Mouse (Mus musculus): ENCODE measurements around the gene Gxylt2. TPM values are rescaled to one million over a fixed set of nuclear protein-coding genes. Genes with fewer than 3 reads are reported as not detected.
A peak's percentile ranks its signal among the peaks of the same experiment; 100 is the strongest.

Gxylt2 gene
- total RNA-seq, 4 experiments from 2014 or later: 0.18 to 0.90 (median 0.61) TPM

DNA sequence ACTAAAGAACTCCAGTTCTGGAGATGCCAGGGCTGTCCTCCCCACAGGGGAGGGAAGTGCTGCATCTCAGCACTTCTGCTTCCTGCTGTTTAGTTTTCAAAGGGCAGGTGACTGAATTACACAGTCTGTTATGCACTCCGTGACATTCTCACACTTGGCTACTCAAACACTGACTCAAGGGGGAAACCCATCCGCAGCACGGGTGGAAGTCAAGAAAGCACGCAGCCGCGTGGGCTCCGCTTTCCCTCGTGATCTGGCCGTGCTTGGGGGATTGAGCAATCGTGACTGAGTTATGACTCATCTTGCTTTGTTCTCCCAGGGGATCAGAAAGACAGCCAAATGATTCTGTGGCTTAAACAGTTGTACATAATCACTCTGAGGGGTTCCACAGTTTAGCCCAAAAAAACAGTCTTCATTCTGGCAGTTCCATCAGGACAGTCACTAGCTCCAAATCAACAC lies 96.0 kb downstream of the Gxylt2 start:
- DNase-seq: peak; percentile 60

DNA sequence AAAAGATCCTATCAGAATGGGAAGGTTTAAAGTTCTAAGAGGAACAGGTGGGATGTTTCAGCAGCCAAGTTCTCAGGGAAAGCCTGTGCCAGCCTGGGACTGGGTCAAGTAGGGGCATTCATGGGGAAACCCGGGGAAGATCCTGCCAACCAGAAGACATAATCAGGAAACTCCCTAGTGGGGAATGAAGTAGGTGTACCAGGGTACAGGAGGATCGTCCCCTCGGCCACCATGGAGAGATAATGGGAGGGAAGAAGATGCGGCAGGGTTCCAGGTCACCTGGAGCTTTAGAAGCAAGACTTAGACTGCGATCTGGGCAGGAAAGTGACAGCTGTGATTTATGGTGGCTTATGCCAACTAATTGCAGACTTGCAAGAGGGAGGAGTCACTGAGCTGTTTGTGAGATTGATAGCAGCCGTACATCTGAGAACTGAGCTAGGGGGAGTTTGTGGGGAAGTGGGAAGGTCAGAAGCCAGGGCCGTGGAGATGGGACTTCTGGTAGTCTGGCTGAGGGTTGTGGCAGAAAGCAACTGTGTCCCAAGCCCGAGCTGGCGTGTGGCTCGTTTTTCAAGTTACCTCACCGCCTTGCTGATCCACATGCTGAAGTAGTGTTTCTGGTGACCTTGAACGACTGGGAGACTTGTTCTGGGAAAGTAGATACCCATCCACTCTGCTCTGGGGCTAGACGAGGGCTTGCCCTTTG lies 98.0 kb downstream of the Gxylt2 start:
- DNase-seq: peak; percentile 20

DNA sequence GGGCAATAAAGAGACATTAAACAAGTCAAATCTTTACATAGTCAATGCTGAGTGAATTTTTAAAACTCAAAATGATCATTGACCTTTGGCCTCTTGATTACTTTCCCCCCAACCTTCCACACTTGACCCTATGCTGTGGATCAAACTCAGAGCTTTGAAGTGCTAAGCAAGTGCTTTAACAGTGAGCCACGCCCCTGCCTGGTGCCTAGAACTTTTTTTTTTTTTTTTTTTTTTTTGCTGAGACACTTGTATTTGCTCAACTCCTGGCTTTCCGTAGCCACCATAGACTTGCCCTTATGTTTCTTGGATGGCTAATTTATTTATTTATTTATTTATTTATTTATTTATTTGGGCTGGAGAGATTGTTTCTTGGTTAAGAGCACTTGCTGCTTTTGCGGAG lies 98.7 kb downstream of the Gxylt2 start:
- DNase-seq: no peak

DNA sequence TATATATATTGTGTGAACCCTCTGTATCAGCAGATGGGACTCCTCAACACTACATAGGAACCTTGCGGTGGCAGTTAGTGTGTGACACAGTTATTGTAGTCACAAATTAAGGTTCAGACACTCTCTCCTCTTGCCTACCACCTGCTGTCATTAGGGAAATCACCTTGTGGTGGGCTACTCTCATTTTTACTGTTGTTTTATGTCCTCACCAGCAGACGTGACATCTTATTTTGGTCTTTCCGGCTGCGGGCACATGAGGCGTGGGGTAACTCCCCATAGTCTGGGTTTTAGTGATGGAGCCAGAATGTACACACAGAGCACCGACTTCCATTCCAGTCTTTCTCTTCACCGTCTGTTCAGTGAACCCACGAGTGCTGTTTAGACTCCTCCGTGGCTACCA lies 102.7 kb downstream of the Gxylt2 start:
- DNase-seq: no peak

DNA sequence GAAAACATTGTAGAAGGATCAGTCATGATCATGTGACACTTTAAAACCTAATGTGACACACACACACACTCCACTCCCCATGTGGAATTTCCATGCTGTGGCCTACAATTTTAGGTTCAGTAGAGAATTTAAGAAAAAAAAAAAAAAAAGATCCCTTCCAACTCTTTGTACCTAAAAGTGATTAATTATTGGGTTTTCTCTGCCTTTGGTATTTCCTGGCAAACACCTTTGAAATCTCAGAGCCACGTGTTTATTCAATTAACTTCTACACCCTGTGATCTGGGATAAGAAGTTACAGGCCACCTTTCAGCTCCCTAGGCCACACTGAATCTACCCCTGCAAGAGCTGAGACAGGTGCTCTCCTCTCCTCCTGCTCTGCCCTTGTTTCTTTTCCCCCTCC lies 103.2 kb downstream of the Gxylt2 start:
- no peak for DNase-seq

DNA sequence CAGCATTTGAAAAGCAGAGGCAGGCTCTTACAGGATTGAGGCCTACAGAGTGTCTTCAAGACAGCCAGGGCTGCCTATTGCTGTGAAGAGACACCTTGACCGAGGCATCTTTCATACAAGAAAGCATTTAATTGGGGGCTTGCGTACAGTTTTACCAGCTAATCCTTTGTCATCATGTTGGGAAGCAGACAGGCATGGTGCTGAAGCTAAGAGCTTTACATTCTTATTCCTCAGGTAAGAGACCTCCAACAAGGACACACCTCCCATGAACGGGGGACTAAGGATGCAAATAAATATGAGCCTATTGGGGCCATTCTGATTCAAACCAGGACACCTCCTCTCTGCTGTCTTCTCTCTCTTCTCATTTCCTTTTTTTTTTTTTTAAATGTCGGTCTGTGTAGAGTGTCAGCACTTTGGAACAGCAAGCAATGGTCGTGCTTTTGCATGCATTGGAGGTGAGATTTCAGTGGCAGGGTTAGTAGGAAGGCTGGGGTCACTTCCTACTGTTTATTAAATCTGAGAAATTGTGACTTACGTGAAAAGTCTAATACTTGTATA lies 103.8 kb downstream of the Gxylt2 start:
- no peak for DNase-seq

DNA sequence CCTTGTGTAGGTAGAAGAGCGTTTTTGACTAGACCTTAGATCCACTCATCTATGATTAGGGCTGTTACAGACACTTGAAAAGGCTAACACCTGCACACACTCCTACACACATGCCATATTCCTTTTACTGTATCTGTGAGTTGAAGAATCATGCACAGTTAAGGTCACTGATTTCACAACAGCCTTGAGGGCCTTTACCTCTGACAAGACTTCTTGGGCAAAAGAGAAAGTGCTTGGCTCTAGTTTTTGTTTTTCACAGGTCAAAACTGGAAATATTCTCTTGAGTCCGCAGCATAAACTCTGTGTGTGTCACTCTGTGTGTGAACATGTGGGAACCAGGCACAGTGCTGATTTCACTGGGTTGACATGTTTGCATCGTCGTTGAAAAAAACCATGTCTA lies 105.6 kb downstream of the Gxylt2 start:
- no peak for DNase-seq

DNA sequence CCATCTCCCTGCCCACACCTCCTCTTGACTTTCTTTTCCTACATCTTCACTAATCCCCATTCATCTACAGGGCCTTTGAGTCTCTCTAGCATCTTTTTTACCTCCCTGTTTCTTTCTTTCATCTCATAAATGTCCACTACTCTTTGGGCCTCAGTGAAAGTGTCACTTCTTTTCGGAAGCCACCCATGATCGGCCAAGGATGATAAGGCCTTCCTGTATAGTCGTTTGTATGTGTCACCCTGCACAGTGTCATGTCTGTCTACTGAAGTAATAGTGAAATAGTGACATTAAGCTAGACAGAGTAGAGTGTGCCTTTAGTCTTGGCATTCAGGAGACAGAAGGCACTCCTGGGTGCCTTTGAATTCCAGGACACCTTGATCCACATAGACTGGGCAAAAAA lies 107.2 kb downstream of the Gxylt2 start:
- no peak for DNase-seq

DNA sequence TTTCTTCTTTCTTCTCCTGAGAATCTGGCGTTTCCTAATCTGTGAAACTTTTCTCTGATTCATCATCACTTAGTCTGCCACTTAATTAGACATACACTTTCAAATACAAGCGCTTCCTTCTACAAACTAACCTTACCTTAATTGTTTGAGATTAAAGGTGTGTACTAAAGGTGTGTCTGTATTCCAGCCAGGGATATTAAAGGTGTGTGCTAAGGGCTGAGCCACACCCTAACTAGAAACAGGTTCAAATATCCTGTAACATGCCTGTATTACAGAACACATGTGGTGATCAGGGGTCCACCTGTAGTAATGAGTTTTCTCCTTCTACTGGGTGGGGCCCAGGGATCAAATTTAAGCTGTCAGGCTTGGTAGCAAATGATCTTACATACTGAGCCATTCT lies 116.8 kb downstream of the Gxylt2 start:
- no peak for DNase-seq

DNA sequence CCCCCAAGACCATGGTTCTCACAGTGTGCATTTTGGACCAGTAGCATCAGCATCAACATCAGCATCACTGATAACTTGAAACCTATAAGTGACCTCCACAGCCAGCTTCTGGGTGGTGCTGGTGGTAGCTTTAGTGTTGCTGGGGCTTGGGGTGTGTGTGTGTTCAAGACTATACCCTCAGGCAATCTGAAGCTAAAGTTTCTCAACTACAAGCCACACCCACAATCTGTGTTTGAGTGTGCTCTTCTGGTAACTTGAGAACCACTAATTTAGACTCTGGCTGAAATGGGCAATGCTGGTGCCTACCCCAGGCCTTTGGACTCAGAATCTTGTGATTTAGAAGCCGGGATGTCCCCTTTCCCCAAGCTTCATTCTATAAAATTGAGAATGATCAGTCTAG lies 118.8 kb downstream of the Gxylt2 start:
- DNase-seq: no peak

DNA sequence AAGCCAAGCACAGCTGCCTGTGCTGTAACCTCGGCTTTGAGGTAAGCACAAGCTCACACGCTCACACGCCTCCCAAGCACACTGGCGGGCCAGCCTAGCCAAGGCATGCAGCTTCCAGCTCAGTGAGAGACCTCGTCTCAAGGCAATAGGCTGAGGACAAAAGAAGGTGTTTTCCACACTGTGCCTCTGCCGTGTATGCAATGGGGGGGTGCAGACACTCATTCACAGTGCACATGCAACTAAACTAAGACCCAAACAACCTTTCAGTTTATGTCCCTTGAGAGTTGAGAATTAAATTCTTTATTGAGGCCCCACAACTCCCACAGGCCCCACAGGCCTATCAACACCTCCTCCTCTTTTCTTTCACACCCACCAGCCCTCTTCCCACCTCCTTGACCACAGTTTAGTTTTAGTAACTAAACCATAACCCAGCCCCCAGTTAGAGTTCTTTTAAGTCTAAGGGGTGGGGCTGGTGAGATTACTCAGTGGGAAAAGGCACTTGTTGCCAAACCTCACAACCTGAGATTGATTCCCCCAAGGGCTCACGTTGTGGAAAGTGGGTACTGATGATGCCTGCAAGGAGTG lies 119.9 kb downstream of the Gxylt2 start:
- DNase-seq: no peak

DNA sequence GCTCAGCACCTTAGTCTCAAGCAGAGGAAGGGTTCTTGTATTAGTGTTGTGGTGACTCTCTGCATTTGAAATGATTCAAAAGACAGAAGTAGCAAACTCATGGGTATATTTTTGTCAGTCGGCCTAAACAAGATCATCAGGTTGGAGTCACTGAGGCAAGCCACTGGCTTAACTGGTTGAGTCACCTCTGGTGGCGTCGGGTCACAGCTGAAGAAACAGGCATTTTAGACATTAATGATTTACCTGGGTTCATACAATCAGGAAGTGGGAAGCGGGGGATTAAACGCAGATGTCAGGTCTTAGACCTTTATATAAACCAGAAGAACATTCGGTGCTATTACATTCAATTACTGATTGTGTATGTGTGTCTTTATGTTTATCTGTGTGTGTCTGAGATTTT lies 121.5 kb downstream of the Gxylt2 start:
- DNase-seq: no peak

DNA sequence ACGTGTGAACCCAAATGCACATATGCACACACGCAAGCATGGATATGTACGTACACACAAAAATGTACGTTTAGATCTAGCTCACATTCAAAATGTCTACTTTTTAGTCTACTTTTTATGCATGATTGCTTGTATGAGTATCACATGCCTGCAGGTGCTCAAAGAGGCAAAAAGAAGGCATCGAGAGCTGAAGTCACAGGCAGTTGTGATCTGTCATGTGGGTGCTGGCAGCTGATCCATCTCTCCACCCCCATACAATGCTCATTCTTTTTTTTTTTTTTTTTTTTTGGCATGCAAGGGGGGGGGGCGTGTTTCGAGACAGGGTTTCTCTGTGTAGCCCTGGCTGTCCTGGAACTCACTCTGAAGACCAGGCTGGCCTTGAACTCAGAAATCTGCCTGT lies 124.0 kb downstream of the Gxylt2 start:
- no peak for DNase-seq

DNA sequence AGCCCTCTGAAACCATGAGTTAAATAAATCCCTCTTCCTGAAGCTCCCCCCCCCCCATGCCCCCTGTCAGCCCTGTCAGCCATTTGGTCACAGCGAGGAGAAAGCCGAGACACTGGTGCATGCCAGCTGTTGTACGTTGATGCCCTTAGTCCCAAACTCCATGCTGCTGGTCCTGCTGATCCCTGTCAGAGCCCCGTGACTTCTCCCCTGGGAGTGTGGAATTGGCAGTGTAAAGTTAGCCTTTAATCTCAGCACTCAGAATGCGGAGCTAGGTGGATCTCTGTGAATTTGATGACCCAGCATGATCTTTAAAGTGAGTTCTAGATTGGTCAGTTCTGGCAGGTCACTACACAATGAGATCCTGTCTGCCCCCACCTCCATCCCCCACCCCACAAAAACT lies 125.2 kb downstream of the Gxylt2 start:
- DNase-seq: no peak

DNA sequence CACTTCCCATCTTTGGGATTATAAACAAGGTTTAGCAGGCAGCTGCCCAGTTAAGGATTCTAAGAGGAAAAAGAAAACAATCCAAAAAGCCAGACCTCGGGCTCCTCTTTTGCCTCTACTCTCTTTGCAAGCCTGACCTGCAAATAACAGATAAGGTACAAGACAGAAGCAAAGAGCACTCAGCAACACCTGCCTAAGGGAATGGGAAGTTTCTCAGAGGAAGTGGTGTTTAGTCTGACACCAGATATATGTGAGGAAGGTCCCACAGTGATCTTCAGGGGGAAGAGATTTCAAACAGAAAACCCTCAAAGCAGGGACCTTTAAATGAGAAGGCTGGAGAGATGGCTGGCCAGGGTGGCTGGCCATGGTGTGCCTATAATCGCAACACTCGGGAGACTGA lies 126.7 kb downstream of the Gxylt2 start:
- no peak for DNase-seq

DNA sequence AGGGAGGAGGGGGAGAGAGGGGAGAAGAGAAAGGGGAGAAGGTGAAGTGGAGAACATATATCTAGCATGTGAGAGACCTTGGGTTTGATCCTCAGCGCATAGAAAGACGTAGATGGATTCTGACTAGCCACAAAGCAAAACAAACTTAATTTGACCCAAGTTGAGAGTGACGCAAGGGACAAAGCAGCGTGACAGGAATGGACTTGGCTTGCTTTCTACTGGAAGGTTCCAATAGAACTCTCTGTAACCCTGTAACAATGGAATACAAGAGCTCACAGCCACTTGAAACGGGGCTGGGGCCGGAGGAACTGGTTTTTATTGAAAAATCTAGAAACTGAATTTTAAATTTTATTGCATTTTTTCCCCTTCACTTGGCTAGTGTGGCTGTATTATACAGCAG lies 127.2 kb downstream of the Gxylt2 start:
- no peak for DNase-seq

DNA sequence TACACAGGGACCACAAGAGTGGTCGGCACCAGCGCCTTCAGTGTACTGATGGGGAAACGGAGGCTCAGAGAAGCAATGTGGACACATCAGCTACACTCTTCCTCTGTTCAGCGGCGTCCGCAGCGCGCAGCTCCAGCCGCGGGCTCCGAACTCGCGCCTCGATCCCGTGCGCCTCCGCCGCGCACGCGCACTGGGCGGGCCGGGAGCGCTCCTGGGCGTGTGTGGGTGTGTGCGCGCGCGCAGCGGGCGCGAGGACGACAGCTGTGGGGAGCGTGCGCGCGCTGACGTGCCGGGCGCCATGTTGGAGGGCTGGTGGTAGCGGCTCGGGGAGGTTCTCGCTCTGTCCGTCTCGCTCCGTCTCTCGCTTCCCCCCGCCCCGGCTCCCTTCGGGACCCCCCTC lies 128.8 kb downstream of the Gxylt2 start, which contains the start of gene Ppp4r2:
Gene Ppp4r2 (plus strand): TSS at position 268 of the 400 bp plus-strand sequence.
- peak; percentile 84 for DNase-seq

DNA sequence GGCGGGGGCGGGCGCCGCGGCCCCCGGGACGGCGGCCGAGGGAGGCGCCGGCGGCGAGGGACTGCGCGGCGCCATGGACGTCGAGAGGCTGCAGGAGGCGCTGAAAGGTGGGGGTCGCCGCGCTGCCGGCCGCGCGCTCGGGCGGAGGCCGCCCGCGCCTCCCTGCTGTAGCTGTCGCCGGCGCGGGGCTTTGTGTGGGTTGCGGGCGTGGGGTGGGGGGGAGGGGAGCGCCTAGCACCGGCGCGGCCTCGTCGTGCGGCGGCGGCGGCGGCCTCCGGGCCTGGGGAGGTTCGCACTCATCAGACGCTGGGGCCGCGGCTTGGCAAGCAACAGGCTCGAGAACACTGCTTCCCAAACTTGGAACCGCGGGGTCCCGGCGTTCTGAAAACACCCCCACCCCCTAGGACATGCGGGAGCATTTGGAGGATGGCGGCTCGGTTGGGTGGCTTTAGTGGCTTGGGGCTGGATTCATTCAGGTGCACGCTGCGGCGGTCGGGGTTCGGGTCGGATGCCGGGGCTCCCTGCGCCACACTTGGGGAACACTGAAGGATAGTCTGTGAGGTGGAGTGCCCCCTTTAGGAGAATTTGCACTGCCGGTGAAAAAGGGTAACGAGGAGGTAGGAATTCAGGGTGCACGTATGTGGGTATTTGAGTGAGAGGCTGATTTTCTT lies 129.4 kb downstream of the Gxylt2 start:
- DNase-seq: peak; percentile 40

DNA sequence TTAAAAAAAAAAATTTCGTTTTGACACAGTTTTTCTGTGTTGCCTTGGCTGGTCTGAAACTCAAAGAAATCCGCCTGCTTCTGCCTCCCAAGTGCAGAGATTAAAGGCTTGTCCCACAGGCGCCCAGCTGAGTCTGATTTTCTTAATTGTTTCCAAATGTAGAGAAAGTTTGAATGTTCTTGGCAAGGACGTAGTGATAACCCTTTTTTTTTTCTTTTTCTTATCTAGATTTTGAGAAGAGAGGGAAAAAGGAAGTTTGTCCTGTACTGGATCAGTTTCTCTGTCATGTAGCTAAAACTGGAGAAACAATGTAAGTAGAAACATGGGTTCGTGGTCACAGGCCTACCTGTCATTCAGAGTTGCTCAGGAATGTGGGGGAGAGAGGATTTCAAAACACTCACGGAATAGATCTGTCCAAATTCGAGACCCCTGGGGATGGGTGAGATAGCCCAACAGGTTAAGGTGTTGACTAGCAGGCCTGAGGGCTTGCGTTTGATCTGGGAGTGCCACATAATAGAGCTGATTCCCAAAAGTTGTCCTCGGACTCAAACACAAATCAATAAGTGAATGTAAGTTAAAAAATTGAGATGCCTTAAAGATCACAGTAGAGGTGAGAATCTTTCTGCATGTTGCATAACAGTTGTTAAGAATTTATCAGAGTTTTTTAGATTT lies 130.1 kb downstream of the Gxylt2 start:
- no peak for DNase-seq

DNA sequence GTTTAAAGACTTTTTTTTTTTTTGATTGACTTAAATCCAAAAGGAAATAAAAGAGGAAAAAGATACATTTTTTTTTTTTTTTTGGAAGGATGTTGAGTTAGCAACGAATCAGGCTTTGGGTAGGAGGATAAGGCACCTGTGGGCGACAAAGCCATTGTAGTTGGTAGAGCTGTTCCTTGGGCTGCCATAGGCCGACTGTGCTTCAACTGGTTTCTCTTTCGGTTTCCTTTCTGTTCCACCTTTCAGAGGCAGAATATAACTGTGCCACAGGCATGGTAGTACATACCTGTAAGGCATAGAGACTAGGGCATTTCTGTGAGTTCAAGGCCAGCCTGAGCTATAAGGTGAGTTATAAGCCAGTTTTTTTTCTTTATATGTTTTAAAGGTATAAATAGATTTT lies 140.5 kb downstream of the Gxylt2 start:
- DNase-seq: no peak

DNA sequence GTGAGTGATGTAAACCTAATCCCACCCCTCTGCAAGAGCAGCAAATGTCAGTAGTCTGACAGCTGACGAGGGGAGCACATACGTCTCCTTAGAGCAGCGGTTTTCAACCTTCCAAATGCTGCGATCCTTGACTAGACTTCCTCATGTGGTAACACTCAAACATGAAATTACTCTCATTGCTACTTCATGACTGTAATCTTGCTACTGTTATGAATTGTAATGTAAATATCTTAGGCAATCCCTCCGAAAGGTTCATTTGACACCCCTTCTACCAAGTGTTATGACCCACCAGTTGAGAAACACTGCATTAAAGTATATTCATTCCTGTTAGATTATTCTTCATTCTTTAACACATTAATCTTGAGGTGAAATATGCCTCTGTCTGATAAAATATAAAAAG lies 142.7 kb downstream of the Gxylt2 start:
- no peak for DNase-seq

DNA sequence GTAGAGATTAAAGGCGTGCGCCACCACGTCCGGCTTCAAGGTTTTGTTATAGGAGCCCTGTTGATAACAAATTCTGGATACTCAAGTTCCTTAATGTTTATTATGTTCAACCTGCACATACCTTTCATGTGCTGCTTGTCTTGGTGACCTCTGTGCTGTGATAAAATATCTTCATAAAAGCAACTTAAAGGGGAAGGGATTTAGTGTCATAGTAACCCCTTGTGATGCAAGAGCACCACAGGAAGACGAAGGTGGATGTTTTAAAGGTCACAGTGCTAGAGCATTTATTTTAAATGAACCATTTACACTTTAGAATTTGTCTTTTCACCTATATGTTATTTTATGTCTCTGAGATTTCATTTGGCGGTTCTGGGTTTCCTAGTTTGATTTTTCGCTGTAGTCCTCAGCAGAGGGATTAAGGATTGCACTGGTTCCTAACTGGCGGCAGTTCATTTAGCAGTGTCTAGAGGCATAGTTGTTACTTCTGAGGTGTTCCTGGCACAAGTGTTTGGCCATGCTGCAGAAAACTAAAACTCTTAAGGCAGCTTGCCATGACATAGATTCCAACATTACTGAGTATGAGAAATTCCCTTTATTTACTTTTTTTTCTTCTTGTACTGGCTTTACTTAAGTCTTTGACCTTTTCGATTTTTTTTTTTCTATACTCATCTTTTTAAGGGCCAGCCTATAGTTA lies 144.3 kb downstream of the Gxylt2 start:
- no peak for DNase-seq

Data from adrenal gland, adult 8-10 months (tissue).